Mouse (Mus musculus) neural tube, embryonic 14.5 days (tissue): Measurements from ENCODE around the gene Slc17a6. TPM values are rescaled to one million over a fixed set of nuclear protein-coding genes. Genes with fewer than 3 reads are reported as not detected.

Experiments
- ATAC-seq: fragments of 200-750 bp; cut with Nextera tagmentation; 2 replicates; pipeline ENCODE4 v1.8.0; 2017; ENCODE audit warnings: low read depth, mild to moderate bottlenecking, moderate TSS enrichment, moderate library complexity
- H3K27ac ChIP-seq: fragments of 300-500 bp; sonication (generic); 2 replicates; pipeline ENCODE4 v1.5.1; 2014; ENCODE audit warnings: low read depth, mild to moderate bottlenecking, control low read depth, low read length, moderate library complexity, mixed read lengths
- H3K27me3 ChIP-seq: fragments of 300-500 bp; sonication (generic); 2 replicates; pipeline ENCODE4 v1.6.1; 2014; ENCODE audit warnings: low read length; ENCODE audit not compliant: control insufficient read depth, insufficient read depth
- H3K36me3 ChIP-seq: fragments of 300-500 bp; sonication (generic); 2 replicates; pipeline ENCODE4 v1.6.1; 2014; ENCODE audit warnings: low read length, mixed read lengths; ENCODE audit not compliant: control insufficient read depth, insufficient read depth
- H3K4me1 ChIP-seq: fragments of 300-500 bp; sonication (generic); 2 replicates; pipeline ENCODE4 v1.6.1; 2014; ENCODE audit warnings: low read length; ENCODE audit not compliant: control insufficient read depth, insufficient read depth
- H3K4me2 ChIP-seq: fragments of 300-500 bp; sonication (generic); 2 replicates; pipeline ENCODE4 v1.6.1; 2014; ENCODE audit warnings: mild to moderate bottlenecking, low read depth, low read length, control low read depth
- H3K4me3 ChIP-seq: fragments of 300-500 bp; sonication (generic); 2 replicates; pipeline ENCODE4 v1.5.1; 2014; ENCODE audit warnings: low read depth, low read length, control low read depth, mixed read lengths
- H3K9ac ChIP-seq: fragments of 300-500 bp; sonication (generic); replicated peaks from 2 replicates; pipeline ENCODE4 v1.6.1; 2014; ENCODE audit warnings: low read depth, mild to moderate bottlenecking, control low read depth, low read length, mixed read lengths
- H3K9me3 ChIP-seq: fragments of 300-500 bp; sonication (generic); 2 replicates; pipeline ENCODE4 v1.6.1; 2016; ENCODE audit warnings: low read length; ENCODE audit not compliant: control insufficient read depth
- WGBS: fragments of 180-500 bp; shearing (Covaris S2); extraction: QIAGEN DNeasy Blood & Tissue Kit; methylation state at CpG from one replicate; pipeline ENCODE4 v1.1.7; 2014; 5-methylcytosine and 5-hydroxymethylcytosine counted together
- polyA plus RNA-seq: library from polyadenylated mRNA; unstranded; fragments of >200 nt; fragmentation: Nextera tagmentation; extraction: Ambion mirVana; gene quantifications from 2 replicates; pipeline ENCODE4 v1.2.1, GENCODE M21; 2014

The Slc17a6 gene
- polyA plus RNA-seq, 1 experiment from 2014 or later, result 139 TPM

GRCm38 (mm10) chr7:51715771-51716170, 94.0 kb downstream of the Slc17a6 start:
- Histone ChIP-seq H3K4me2 (no peak overlapping the region), H3K9ac (no peak overlapping the region), H3K27me3 (no peaks in the 10 kb centered on the region), H3K27ac (no peak overlapping the region), H3K36me3 (no peaks in the 10 kb centered on the region), H3K4me1 (no peaks in the 10 kb centered on the region), H3K4me3 (no peak overlapping the region), H3K9me3 (no peaks in the 10 kb centered on the region)
- ATAC-seq, result no peak
- 79% methylated on average over 2 of the region's 2 CpGs for WGBS

Other genes with a start within 250 kb of the Slc17a6 start
- 1.1 and 1.7 TPM in 2 replicates for gene Ano5, start 111.0 kb upstream of the Slc17a6 start, polyA plus RNA-seq
- 14.6 and 19.9 TPM in 2 replicates for gene Gas2, start 240.0 kb downstream of the Slc17a6 start, polyA plus RNA-seq
- gene Fancf, start 240.3 kb downstream of the Slc17a6 start, polyA plus RNA-seq, result 11.0 and 13.7 TPM in 2 replicates